Mouse (Mus musculus): ENCODE measurements around the gene Fam189a2.
A peak's percentile ranks its signal among the peaks of the same experiment; 100 is the strongest.

Gene Fam189a2

DNA sequence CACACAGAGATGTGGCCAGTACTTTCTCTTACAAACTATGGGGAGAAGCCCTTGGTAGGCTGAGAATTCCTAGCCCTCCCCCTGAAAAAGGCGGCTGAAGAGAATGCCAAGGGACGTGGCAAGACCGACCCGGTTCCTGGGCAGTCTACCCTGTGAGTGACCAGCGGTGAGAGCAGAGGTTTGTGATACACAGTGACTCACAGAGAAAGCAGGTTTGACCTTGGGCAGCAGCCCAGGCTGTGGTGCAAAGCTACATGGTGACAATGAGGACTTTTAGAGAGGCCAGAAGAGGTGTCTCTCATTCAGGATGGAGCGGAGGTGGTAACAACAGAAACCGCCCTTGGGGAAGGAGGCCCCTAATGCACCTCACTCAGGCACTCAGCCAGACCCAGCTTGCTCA, 59.4 kb downstream of the Fam189a2 start:
- DNase-seq (ENCODE audit: low spot score) = no peak

- DNase-seq (ENCODE audit: low spot score) = no peak
Measured at GRCm38 (mm10) chr19:23970374-23970773, 60.4 kb downstream of the Fam189a2 start.

GRCm38 (mm10) chr19:23968862-23969225, 62.0 kb downstream of the Fam189a2 start:
- DNase-seq (ENCODE audit: low spot score) = no peak

- DNase-seq (ENCODE audit: low spot score) = no peak
Measured at GRCm38 (mm10) chr19:23968125-23968861, 62.5 kb downstream of the Fam189a2 start.

- no peak for DNase-seq (ENCODE audit: low spot score)
Measured at GRCm38 (mm10) chr19:23967156-23967555, 63.7 kb downstream of the Fam189a2 start.

- DNase-seq (ENCODE audit: low spot score) = no peak
Measured at GRCm38 (mm10) chr19:23966376-23966775, 64.4 kb downstream of the Fam189a2 start.

GRCm38 (mm10) chr19:23964401-23964910, 66.4 kb downstream of the Fam189a2 start:
- no peak for DNase-seq (ENCODE audit: low spot score)

DNA sequence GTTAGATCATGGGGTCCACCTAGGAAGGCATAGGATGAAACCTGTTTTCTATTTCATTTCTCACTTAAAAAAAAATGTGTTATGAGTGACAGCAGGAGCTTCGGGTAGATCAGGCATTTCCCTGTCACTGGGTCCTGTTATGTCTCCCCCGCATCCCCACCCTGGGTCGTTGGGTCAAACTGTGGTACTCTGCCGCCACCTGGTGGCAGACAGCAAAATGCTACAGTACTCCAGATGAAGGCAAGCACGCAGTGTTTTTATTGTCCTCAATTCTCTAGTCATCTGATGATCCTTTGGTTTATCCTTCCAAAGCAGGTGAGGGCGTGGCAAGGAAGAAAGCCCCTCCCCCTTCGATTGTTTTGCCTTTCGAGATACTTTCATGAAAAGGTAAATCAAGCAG, 69.3 kb downstream of the Fam189a2 start:
- DNase-seq (ENCODE audit: low spot score) = peak; percentile 80

DNA sequence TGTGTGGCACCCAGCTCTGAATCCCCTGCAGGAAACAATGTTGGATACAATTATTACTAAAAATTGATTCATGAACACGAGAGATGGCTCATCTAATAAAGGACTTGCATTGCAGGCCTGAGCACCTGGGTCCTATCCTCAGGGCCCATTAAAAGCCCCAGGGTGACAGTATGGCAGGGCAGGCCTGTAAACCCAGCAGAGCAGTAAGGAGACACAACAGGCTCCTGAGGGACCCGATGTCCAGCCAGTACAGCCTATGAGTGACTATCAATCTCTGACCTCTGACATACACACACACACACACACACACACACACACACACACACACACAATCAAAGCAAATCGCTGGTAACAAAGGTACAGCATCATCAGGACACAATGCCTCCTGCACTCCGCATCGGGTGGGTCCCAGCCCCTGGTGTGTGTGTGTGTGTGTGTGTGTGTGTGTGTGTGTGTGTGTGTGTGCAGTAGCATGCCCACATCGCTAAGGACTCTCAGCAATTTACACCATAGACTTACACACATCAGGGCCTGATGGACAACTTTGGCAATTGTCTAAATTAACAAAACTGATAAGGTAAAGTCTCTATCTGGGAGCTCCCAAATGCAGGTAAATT, 69.9 kb downstream of the Fam189a2 start:
- no peak for DNase-seq (ENCODE audit: low spot score)

- DNase-seq (ENCODE audit: low spot score) = peak; percentile 27
Measured at GRCm38 (mm10) chr19:23960275-23960674, 70.5 kb downstream of the Fam189a2 start.

DNA sequence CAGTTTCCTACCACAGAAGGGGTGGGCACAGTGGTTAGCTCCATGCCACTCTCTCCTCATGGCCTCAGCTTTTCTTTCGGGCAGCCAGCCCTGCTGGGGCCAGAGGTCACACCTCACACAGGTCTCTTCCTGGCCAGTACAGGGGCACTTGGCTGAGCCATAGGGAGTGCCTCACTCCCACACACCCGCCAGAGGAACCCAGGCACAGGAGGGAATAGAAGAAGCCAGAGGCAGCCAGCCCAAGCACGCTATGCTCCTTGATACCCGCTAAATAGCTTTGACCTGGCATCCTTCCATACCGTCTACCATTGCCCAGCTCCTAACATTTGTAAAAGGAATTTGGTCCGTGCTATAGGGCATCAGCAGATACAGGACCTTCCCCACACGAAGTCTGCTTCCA, 70.9 kb downstream of the Fam189a2 start:
- DNase-seq (ENCODE audit: low spot score) = no peak

DNA sequence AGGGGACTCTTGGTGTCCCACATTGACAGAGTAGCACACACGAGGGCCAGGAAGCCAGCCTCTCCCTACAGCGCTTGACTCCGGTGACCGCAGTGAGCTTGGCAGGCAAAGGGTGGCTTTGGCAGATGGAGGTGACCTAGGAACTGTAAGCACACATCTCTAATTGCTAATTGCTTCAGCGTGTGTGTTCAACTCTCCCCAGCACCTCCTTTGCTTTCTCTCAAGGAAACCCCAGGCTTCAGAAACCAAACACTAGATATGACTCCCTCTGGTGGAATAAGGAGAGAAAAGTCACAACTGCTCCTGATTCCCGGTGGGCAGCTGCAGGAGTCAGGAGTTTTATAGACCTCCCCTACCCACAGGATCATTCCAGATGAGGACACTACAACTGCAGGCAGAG, 71.9 kb downstream of the Fam189a2 start:
- peak; percentile 73 for DNase-seq (ENCODE audit: low spot score)

DNA sequence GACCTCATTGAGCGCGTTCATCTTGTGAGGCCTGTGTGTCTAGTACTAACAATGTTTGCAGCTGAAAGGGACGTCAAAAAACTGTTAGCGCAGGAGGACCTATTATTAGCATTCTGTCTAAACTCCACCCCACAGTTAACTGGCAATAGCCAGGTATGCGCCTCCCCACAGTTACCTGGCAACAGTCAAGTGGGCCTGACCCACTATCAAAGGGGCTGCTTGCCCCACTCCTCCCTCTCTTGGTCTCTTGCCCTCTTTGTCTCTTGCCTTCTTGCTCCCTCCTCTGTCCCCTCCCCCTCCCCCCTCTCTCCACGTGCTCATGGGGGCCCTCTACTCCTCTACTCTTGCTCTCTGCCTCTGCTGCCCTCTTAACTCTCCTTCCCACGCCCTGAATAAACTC, 73.3 kb downstream of the Fam189a2 start:
- DNase-seq (ENCODE audit: low spot score) = no peak

DNA sequence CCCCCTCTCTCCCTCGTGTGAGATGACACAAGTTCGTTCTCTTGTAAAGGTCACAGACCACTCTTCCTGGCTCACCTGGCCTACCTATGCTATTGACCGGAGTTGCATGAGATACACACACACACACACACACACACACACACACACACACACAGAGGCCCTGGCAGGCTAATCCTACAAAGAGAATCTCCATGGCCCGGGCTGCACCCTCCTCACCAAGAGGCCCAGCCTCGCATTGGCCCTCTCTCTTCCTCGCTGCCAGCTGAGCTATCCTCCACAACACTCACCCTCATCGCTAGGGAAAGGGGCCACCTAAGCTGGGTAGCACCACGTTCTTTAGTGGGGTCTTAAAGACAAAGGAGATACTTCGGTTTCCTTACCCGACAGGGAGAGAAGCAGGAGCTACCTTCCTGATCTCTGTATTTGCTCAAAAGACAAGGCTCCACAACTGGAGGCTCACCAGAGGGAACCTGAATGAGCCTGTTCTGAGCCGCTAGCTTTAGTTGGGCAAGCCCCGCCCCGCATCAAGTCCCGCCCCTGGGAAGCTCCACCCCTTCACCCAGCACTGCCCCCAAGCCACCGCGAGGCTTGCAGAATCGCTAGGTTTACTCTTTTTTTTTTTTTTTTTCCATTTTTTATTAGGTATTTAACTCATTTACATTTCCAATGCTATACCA, 74.4 kb downstream of the Fam189a2 start:
- DNase-seq (ENCODE audit: low spot score) = peak; percentile 24

- no peak for DNase-seq (ENCODE audit: low spot score)
Measured at GRCm38 (mm10) chr19:23955461-23955860, 75.4 kb downstream of the Fam189a2 start.

GRCm38 (mm10) chr19:23948301-23949000, 82.4 kb downstream of the Fam189a2 start:
- peak; percentile 13 for DNase-seq (ENCODE audit: low spot score)

DNA sequence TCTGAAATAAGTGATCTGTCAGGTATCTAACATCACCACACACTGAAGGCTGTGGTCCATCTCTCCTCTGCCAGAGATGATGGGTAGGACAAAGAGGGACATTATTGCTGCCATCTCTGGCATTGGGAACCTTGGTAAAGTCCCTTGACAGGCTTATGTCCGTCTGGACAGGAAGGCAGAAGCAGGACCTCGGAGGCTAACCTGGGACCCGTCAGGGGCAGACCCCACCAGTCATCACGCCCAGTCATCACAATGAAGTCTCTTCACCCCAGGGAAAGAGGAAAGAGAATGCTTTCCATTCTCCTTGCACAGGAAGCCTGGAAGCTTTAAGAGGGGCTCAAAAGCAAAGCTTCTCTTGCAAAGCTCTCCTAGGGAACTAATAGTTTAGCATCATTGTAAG, 82.9 kb downstream of the Fam189a2 start:
- DNase-seq (ENCODE audit: low spot score) = no peak

DNA sequence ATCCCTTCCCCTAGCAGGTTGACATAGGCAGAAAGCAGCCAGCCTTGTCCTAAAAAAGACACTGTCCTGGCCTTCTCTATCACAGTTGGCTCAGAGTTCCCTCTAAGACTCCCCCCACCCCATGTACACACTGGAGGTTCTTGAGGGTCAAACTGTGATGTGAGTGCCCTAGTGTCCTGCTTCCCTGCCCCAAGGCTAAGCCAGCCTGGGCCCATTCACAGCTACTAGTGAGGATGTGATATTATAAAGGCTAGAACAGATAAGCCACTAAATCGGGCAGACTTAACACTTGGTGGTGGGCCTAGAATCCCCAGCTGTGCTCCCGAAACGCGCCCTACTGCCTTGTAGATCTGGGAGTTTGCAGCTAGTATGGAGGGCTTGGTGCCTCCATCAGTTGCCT, 84.1 kb downstream of the Fam189a2 start:
- DNase-seq (ENCODE audit: low spot score) = no peak

- no peak for DNase-seq (ENCODE audit: low spot score)
Measured at GRCm38 (mm10) chr19:23946026-23946685, 84.7 kb downstream of the Fam189a2 start.

- DNase-seq (ENCODE audit: low spot score) = no peak
Measured at GRCm38 (mm10) chr19:23942886-23943285, 87.9 kb downstream of the Fam189a2 start.

DNA sequence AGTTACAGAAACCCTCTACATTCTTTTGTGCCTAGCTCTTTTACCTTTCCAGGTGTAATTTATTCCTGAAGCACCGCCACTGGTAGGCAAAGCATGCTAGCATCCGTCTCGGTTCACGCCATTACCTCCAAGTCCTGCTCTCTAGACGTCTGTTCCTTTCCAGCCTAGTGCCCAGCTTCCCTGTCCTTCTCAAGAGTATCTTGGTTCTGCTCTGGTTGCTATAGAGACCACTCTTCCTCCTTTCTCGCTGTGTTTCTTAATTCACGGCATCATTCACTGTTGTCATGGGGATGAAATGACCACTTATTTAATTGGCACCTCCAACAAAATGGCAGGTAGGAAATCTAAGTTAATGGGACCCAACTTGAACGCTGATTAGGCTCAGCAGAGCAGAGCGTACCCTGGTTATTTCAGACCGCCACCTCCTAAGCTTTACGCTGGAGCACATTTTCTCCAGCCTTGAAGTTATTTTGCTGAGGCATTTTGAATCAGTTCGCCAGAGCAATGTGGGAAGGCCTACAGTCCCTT, 89.3 kb downstream of the Fam189a2 start:
- DNase-seq (ENCODE audit: low spot score) = peak; percentile 8

GRCm38 (mm10) chr19:23930826-23931225, 100.0 kb downstream of the Fam189a2 start:
- DNase-seq (ENCODE audit: low spot score) = no peak

Data from embryo, embryonic 10.5 days (tissue).